Mouse (Mus musculus): Measurements from ENCODE around the gene Il33. TPM values are rescaled to one million over a fixed set of nuclear protein-coding genes. Genes with fewer than 3 reads are reported as not detected.
"Not testable (repeated sequence)": the region's sequence is repeated elsewhere in the genome, so short reads cannot be mapped to it uniquely, and the experiment has no call there.

Gene Il33
- total RNA-seq, 2 experiments from 2014 or later = 8.3 to 11.4 TPM

- DNase-seq (ENCODE audit: low spot score in 2 of 2) = no peak
Measured at GRCm38 (mm10) chr19:29930296-29930695, 5.4 kb downstream of the Il33 start.

- no peak for DNase-seq (ENCODE audit: low spot score in 2 of 2)
Measured at GRCm38 (mm10) chr19:29937445-29937844, 12.5 kb downstream of the Il33 start.

GRCm38 (mm10) chr19:29940239-29940638 is 15.3 kb downstream of the Il33 start:
- no peak for DNase-seq (ENCODE audit: low spot score in 2 of 2)

- no peak for DNase-seq (ENCODE audit: low spot score in 2 of 2)
Measured at GRCm38 (mm10) chr19:29941208-29941607, 16.3 kb downstream of the Il33 start.

- DNase-seq (ENCODE audit: low spot score in 2 of 2) = no peak
Measured at GRCm38 (mm10) chr19:29942358-29942757, 17.4 kb downstream of the Il33 start.

DNA sequence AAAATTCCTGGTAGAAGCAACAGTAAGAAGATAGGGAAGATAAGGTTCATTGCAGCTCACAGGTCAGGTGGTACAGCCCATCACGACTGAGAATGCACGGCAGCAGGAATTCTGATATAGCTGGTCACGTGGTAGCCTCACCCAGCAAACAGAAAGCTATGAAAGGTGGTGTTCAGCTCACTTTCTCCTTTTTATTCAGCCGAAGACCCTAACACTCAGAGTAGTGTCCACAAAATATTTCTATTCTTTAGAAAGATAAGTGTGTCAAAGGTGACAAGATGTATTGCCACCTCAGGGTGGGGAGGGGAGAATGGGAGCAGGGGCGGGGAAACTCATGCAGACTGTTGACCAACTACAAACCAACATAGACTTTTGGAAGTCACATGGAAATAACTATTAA is 19.5 kb downstream of the Il33 start:
- DNase-seq (ENCODE audit: low spot score in 2 of 2) = no peak

- DNase-seq (ENCODE audit: low spot score in 2 of 2) = not testable (repeated sequence)
Measured at GRCm38 (mm10) chr19:29944935-29945334, 20.0 kb downstream of the Il33 start.

DNA sequence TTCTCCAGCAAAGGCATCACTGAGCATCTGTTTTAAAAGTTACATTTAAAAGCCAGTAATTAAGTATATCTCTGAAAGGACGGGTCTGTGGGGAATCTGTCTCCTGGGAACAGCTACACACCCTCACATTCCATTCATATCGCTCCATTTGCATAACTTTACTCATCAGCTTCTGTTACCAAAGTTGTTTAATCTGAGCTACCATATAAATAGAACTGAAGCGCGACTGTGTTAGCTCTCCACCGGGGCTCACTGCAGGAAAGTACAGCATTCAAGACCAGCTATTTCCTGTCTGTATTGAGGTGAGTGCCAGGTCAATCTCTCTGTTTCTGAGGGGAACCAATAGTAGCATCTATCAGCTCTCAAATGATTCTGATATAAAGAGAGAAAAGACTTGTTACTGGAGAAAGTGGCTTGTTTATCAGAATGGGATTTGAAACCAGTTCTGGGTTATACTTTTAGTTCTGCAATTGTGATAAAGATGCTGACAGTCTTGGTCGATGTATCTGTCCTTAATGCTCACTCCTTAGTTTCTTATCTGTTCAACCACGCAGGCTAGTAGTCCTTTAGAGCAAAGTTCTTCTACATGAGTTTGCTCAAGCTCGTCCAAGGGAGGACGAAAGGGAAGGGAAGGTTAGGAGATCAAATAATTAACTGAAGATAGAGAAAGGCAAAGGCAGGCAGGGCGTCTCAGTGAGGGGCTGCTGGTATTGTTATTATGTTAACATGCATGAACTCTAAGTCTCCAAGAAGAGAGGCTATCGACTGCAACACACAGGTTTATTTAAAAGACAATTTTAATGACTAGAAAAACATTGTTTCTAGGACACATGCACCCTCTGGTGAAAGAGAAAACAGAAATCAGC is 20.9 kb downstream of the Il33 start:
- no peak for DNase-seq (ENCODE audit: low spot score in 2 of 2)

DNA sequence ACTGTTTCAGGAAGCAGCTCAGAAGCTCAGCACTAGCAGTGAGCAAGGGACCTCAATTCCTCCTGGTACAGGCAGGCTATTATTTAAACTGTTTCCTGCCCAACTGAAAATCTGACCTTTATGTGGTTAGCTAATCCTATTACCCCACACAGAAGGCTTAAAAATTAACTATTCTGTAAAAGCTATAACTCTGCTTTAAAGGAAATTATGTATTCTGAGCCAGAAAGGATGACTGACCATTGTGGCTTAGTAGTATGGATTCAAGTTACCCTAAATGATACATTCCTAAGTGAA is 21.5 kb downstream of the Il33 start:
- DNase-seq (ENCODE audit: low spot score in 2 of 2) = no peak

DNA sequence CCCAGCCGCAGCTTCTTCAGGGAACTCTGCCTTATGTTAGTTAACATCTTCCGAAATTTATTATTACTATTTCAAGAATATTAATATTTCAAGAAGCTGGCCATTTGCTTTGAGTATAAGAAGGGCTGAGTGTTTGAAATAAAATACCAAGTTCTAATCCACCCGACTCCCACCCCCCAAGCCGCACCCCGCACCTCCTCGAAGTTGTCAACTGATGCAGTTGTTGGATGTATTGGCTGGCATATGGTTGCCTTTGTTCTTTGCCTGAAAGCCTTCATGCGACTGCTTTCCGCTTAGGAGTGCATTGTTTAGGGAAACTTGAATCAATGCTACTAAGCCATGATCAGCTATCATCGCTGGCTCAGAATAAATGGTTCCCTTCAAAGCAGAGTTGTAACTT is 22.1 kb downstream of the Il33 start:
- no peak for DNase-seq (ENCODE audit: low spot score in 2 of 2)

GRCm38 (mm10) chr19:29947891-29948801 is 23.2 kb downstream of the Il33 start:
- peak; percentile 79 to 80 for DNase-seq (ENCODE audit: low spot score in 2 of 2)

DNA sequence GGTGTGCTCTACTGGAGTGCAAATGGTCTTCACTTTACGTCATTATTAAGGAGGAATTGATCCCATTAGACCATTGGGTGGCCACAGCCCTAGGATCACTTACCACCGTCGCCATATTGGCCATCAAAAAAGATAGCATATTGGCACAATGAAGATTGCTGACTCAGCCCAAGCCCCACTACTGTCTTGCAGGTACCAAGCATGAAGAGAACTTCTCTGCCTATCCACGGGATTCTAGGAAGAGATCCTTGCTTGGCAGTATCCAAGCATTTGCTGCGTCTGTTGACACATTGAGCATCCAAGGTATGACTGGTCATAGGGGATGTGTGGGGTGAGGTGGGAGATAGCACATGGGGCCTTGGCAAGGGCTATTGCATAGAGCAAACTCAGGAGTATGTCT is 27.6 kb downstream of the Il33 start:
- no peak for DNase-seq (ENCODE audit: low spot score in 2 of 2)

DNA sequence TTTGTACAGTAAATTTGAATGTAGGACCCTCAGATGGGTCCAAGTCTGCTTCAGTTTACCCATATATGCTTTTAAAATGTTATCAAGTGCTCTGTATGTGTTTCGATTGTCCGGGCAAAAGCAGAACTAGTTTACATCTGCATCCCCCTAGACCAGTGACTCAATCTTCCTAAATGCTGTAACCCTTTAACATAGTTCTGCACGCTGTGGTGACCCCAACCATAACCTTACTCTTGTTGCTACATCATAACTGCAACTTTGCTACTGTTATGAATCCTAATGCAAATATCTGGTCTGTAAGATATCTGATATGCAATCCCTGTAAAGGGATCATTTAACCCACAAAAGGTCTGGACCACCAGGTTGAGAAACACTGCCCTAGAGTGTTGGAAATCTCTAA is 28.9 kb downstream of the Il33 start:
- no peak for DNase-seq (ENCODE audit: low spot score in 2 of 2)

- DNase-seq (ENCODE audit: low spot score in 2 of 2) = no peak
Measured at GRCm38 (mm10) chr19:29955454-29955853, 30.5 kb downstream of the Il33 start.

DNA sequence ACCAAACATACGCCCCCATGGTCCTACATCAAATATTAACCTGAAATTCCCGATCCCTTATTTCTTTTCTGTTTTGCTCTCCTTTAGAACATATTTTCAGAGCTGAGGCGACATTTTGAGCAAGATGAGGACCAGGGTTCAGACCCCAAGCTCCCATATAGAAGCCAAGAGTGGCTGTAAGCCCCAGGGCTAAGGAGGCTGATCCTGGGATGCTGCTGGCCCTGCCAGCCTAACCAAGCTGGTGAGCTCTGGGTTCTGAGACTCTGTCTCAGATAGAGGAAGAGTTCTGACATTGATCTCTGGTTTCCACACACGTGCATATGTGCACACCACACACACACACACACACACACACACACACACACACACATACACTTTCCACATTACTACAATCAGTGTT is 36.0 kb downstream of the Il33 start:
- DNase-seq (ENCODE audit: low spot score in 2 of 2) = no peak

DNA sequence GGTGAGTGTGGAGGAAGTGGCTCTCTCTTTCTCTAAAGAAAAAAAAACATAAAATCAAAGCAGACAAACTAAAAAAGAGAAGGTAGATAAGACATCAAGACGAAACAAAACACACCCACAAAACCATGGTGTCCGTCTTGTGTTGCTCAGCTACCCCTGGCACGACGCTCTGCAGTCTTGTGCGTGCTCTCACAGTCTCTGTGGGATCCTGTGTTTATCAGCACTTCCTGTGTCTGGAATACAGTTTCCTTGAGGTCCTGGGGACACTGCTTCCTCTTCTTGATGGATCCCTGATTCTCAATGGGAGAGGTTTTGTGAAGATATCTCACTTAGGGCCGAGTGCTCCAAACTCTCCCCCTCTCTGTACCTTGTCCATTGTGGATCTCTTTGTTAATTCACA is 36.9 kb downstream of the Il33 start:
- DNase-seq (ENCODE audit: low spot score in 2 of 2) = no peak

GRCm38 (mm10) chr19:29963598-29964092 is 38.7 kb downstream of the Il33 start:
- DNase-seq (ENCODE audit: low spot score in 2 of 2) = no peak

- no peak for DNase-seq (ENCODE audit: low spot score in 2 of 2)
Measured at GRCm38 (mm10) chr19:29967960-29968359, 43.0 kb downstream of the Il33 start.

DNA sequence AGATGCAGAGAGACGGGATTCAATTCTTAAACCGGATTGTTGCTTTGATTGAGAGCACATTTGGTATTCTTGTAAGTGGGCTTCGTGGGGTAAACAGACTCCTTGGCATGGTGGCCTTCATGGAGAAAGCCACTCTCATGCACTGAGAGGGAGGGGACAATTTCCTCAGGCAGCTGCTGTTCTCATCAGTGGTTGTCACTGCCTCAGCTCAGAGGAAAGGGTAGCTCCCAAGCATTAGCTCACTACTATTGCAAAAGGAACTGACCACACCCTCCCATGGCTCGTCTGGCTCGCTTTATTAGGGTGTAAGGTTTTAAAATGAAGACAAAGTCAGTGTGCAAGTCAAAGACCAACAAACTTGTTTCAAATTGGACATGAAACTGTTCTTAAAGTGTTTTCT is 48.5 kb downstream of the Il33 start:
- no peak for DNase-seq (ENCODE audit: low spot score in 2 of 2)

DNA sequence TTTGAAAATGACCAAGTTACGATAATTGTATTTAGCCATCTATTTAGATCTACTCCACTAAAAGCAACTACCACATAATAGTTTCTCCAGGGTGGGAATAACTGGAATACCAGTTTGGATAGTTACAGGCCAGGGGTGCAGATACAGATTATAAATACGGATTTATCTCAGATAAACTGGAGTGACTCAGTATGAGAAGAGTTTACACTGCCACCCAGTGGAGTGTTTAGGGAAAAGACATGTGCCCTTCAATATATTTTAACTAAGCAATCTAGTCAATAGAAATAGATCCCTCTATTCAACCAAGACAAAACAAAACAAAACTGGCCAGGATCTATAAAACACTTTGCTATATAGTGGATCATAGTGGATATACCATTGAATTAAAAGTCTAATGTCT is 53.9 kb downstream of the Il33 start:
- peak in 1 of 2 experiments; percentile 45 for DNase-seq (ENCODE audit: low spot score in 2 of 2)

DNA sequence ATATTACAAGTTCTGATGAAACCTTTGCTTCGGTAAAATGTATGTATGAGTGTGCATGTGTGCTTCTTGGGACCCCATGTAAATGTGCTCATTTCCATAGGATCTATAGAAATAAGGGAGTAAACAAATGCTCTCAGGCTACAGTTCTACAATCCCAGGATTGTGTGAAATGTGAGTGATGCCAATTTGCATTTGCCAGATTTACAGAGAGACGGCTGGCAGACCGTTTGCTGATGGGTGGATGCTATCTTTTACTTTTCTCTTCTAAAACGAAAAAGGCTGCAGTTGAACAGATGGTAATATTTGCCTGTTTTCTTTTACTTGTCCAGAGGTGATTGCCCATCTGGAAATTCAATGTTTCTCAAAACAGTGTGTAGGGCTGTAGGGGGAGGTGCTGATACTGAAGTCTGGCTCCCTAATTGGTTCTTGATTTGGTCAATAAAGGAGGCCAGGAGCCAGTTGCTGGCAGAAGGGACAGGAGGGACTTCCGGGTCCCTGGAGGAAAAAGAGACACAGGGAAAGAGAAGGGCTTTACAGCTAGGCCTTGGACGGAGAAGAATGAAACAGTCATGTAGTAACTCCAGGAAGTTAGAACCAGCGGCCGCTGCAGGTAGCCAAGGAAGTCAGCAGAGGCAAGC is 54.7 kb downstream of the Il33 start:
- DNase-seq (ENCODE audit: low spot score in 2 of 2) = peak in 1 of 2 experiments; percentile 17
